Mouse (Mus musculus): ENCODE measurements at regions not wholly inside any gene's neighbourhood (a gene's known extent, or its start where the extent isn't known, plus 50 kb on each side); places are given as distances from the start of the nearest gene placed in this dataset.
A peak's percentile ranks its signal among the peaks of the same experiment; 100 is the strongest.
"Not testable (repeated sequence)": the region's sequence is repeated elsewhere in the genome, so short reads cannot be mapped to it uniquely, and the experiment has no call there.

DNA sequence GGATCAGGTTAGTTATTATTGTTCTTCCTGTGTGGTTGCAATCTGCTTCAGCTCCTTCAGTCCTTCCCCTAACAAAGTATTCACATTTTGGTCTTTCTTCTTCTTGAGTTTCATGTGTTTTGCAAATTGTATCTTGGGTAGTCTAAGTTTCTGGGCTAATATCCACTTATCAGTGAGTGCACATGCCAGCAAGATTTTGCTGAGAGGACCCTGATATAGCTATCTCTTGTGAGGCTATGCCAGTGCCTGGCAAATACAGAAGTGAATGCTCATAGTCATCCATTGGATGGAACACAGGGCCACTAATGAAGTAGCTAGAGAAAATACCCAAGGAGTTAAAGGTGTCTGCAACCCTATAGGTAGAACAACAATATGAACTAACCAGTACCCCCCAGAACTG, 1053.0 kb upstream of the Nova1 start:
- not testable (repeated sequence) for H3K36me3 ChIP-seq (ENCODE audit: control insufficient read depth, insufficient read depth, low read length); H3K9ac ChIP-seq (ENCODE audit: low read depth, low read length); H3K27ac ChIP-seq (replicated peaks; ENCODE audit: insufficient read depth, low read depth, low read length); H3K4me3 ChIP-seq (ENCODE audit: insufficient read depth, low read depth, low read length); H3K79me2 ChIP-seq (ENCODE audit: control insufficient read depth, insufficient read depth, low read length); H3K4me1 ChIP-seq (ENCODE audit: control insufficient read depth, insufficient read depth, low read length); DNase-seq (ENCODE audit: extremely low read depth, low read depth, low spot score); H3K27me3 ChIP-seq (ENCODE audit: control insufficient read depth, insufficient read depth, low read length)

DNA sequence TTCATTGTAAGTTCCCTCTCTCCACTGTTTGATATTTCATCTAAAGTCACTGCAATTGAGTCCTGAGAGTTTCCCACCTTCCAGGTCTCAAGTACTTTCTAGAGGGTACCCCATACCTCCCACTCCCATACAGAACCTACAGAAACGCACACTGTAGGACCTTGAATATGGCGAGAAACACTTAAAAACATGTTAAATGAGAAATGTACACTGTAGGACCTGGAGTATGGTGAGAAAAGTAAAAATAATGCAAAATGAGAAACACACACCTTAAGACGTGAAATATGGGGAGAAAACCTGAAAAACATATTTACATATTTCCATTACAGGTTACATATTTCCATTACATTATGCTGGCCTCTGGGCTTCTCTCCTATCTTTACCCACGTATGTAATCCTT, 1015.1 kb upstream of the Nova1 start:
- no peak overlapping the region for H3K4me3 ChIP-seq (ENCODE audit: insufficient read depth, low read depth, low read length)
- H3K79me2 ChIP-seq (ENCODE audit: control insufficient read depth, insufficient read depth, low read length), result no peaks in the 10 kb centered on the region
- H3K27ac ChIP-seq (replicated peaks; ENCODE audit: insufficient read depth, low read depth, low read length), result no peak overlapping the region
- peak; percentile 1 for DNase-seq (ENCODE audit: extremely low read depth, low read depth, low spot score)
- no peaks in the 10 kb centered on the region for H3K27me3 ChIP-seq (ENCODE audit: control insufficient read depth, insufficient read depth, low read length)
- no peaks in the 10 kb centered on the region for H3K36me3 ChIP-seq (ENCODE audit: control insufficient read depth, insufficient read depth, low read length)
- WGBS, result 77% methylated on average over 4 of the region's 4 CpGs
- no peaks in the 10 kb centered on the region for H3K4me1 ChIP-seq (ENCODE audit: control insufficient read depth, insufficient read depth, low read length)
- no peak overlapping the region for H3K9ac ChIP-seq (ENCODE audit: low read depth, low read length)
- no peak for TF ChIP-seq POLR2A (IDR thresholded peaks at IDR 0.05; ENCODE audit: extremely low read depth, insufficient read depth, low read length)
- no peak for TF ChIP-seq CTCF (IDR thresholded peaks at IDR 0.05; ENCODE audit: low read depth, low read length)

Measured in liver, adult 2 months (tissue).